Mouse (Mus musculus): ENCODE data around the gene Depdc5.
"Not testable (repeated sequence)": the region's sequence is repeated elsewhere in the genome, so short reads cannot be mapped to it uniquely, and the experiment has no call there.

Gene Depdc5

DNA sequence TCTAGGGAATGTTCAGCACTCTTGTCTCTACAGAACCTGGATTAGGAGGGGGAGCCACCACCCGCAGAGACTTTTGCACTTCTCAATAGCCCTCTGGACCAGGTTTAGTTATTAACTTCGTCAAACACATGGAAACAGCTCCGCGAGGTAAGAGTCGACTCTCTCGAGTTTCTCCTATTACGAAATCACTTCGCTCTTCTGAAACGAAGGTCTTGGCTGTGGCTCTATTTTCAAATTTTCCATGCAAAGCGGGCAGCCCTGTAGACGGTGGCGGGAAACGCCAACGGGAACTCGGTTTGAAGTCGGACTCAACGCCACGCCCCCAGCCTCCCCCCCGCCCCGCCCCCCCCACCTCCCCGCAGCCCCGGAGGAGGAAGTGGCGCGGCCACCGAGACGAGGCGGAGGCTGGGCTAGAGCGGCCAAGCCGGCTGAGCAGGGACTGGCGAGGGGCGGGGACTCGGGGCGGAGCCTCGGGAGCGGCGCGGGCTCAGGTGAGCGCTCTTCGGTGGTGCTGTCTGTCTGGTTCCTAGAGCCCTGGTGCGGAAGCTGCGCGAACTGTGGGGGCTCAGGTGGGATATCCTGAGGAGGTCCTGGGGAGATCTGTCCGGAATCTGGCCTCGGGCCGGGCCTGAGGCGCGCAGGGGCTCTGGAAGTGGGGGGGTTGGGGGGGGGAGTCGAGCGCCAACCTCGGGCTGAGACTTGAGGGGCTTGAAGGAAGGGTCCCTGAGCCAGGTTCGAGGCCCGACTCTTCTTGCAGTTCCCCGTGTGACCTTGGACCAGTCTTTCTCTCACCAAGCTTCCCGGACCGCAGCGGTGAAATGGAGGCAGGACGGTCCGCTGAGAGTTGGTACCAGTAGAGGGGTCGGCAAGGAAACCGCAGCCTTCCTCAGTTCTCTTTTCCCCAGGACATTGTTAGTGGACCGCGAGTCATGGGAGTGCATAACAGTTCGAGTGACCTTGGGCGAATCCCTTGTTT lies at the start of gene Depdc5:
Gene Depdc5, plus strand, starts transcription at position 449 of the 976 bp plus-strand sequence.
- DNase-seq: peak; percentile 93

DNA sequence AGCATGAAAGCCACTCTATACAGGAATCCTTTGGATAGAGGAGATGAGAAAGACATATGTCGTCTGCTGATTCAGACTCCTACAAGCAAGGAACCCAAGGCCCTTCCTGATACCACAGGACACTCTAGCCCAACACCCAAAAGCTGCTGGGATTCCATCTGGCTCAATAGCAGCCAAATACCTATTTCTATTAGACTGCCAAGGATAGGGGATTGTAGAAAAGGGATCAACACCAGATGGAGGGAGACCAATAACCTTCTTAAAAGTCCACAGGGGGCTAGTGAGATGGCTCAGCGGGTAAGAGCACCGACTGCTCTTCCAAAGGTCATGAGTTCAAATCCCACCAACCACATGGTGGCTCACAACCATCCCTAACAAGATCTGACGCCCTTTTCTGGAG lies 48.1 kb upstream of the Depdc5 start:
- no peak for DNase-seq

GRCm38 (mm10) chr5:32820471-32820870 lies 43.0 kb upstream of the Depdc5 start:
- no peak for DNase-seq

- DNase-seq: no peak
Measured at GRCm38 (mm10) chr5:32827009-32827408, 36.5 kb upstream of the Depdc5 start, which contains the start of gene Gm20671. Gm20671 (minus strand) TSS chr5:32827109.

DNA sequence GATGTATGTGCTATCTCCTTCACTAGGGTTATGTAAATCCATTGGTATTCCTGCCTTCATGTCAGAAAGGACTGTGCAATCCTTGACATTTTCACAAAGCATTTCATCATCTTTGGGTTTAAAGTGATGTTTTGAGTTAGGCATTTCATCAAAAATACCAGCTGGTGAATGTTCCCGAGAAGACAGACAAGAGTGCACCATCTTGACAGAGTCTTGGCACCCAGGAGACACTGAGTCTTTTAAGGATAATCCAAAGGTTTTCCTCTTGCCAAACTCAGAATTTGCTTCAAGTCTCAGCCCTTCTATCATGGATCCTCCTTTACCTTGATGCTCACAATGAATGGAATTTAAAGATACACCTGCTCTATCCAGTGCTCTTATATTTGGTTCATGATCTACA lies 34.7 kb upstream of the Depdc5 start:
- DNase-seq: not testable (repeated sequence)

- no peak for DNase-seq
Measured at GRCm38 (mm10) chr5:32830054-32830453, 33.4 kb upstream of the Depdc5 start.

- no peak for DNase-seq
Measured at GRCm38 (mm10) chr5:32834497-32834896, 29.0 kb upstream of the Depdc5 start.

DNA sequence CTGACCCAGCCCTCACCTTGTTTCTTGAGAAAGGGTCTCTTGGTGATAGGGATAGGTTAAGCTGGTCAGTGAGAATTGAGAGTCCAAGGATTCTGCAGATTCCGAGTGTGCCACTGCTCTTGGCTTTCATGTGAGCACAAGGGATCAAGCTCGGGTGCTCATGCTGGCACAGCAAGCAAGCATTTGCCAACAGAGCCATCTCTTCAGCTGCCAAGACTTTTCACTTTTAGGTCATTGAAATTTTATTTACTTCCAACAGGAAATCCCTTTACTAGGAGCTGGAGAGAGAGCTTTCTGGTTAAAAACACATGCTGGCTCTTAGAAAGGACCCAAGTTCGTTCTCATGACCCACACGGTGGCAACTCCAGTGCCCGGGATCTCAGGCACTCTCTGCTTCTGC lies 26.5 kb upstream of the Depdc5 start:
- no peak for DNase-seq

- no peak for DNase-seq
Measured at GRCm38 (mm10) chr5:32840029-32840428, 23.5 kb upstream of the Depdc5 start.

GRCm38 (mm10) chr5:32849178-32849577 lies 14.3 kb upstream of the Depdc5 start:
- DNase-seq: no peak

DNA sequence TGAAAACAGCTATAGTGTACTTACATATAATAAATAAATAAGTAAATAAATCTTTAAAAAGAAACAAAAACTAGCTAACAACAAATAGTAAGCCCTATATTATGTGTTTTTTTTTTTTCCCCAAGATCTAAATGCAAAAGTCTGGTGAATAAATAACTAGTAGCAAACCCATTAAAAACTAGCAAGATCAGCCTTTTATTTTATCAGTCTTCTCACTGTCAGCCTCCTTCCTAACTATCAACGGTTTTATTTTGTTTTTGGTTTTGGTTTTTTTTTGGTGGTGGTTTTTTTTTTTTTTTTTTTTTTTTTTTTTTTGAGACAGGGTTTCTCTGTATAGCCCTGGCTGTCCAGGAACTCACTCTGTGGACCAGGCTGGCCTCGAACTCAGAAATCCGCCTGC lies 13.9 kb upstream of the Depdc5 start:
- DNase-seq: not testable (repeated sequence)

DNA sequence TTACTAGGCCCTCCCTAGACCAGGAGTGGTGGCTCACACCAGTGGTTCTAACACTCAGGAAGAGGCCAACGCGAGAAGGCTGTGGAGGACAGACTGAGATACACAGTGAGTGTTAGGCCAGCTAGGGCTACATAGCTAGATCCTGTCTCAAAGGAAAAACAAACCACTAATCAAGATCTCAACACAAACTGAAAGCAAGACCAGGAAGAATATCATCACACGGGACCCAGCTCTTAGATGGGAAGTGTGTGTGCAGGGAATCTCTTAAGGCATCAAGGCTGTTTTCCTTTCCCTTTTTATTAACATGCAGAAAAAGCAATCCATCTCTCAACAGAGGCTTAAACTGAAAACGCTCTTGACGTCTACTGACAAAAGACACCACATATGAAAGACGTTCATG lies 11.5 kb upstream of the Depdc5 start:
- no peak for DNase-seq

GRCm38 (mm10) chr5:32853731-32854507 lies 9.6 kb upstream of the Depdc5 start, which contains the start of gene Prr14l:
Prr14l (minus strand) TSS chr5:32854256.
- peak; percentile 98 for DNase-seq

DNA sequence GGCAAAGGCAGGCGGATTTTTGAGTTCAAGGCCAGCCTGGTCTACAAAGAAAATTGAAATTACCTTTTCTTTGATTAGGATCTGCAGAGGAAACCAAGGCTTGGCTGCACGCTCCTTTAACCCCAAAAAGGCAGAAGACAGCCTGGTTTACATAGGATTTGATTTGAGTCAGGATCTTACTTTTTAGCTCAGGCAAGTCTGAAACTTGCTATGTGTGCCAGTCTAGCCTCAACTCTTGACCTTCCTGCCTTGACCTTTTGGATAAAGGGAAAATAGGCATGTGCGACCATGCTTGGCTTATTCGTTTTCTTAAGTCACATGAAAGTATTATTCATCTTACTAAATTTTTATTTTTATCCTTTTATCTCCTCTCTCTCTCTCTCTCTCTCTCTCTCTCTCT lies 8.7 kb upstream of the Depdc5 start:
- no peak for DNase-seq

GRCm38 (mm10) chr5:32855274-32855673 lies 8.2 kb upstream of the Depdc5 start:
- DNase-seq: not testable (repeated sequence)

DNA sequence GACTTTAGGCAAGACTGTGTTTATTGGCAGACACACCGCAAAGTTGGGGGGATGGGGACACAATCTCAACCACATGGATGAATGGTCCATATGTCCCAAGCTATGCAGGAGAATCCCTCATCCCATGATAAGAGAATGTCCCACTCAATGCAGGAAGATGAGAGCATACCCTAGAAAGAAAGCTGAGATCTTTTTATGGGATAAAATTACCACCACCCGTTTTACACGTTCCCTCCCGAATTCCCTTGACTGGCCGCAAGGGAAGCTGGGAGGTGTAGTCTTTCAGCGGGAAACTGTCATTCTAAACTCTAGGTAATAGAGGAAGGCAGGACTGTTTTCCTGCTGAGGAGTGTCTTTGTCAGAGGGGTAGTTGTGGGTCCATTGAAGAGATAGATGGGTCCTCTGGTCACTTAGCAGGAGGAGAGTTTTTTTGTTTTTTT lies 5.7 kb upstream of the Depdc5 start:
- peak; percentile 80 for DNase-seq

- no peak for DNase-seq
Measured at GRCm38 (mm10) chr5:32861082-32861481, 2.4 kb upstream of the Depdc5 start.

DNA sequence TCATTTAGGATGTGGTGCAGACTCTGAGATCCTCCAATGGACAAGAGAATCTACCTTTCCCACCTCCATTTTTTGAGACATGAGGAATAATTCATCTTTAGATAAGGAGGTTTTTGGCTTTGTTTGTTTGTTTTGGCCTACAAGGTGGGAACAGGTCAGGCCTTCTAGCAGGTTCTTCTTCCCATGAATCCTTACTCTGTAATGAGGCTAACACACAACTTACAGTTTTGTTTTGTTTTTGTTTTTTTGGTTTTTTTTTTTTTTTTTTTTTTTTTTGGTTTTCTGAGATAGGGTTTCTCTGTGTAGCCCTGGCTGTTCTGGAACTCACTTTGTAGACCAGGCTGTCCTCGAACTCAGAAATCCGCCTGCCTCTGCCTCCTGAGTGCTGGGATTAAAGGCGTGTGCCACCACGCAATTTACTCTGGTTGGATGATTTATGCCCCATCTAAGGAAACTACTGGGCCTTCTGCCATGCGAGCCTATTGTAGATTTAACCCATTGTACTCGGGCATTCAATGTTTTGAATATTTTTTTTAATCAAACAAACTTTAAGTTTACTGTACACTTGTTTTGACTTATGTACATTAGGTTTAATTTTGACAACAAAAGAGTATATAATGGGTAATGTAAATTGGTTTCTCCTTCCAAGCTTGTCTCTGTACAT lies 900 bp upstream of the Depdc5 start:
- no peak for DNase-seq

GRCm38 (mm10) chr5:32869389-32870024 lies 6.0 kb downstream of the Depdc5 start:
- DNase-seq: no peak

DNA sequence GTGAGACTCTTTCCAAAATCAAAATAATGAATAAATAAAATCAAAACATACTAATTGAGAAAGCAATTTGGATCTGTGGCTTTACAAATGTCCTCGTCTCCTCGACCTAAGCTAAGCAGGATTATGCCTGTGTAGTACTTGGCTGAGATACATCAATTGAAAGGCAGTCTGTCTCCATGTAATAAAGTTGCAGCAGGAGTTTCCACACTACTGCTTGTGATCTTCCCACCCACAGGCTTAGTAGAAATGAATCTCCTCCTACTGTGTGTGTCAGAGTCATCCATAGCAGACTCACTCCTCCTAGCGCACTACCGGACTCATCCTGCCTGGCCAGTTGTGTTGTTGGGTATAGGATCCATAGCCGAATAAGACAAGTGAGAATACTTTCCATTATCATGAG lies 8.8 kb downstream of the Depdc5 start:
- no peak for DNase-seq

GRCm38 (mm10) chr5:32886739-32887138 lies 23.2 kb downstream of the Depdc5 start:
- DNase-seq: no peak

GRCm38 (mm10) chr5:32907496-32907895 lies 44.0 kb downstream of the Depdc5 start:
- no peak for DNase-seq
